Mouse (Mus musculus) neutrophil, adult 65 days (primary cell): ENCODE results near the gene Shd. TPM values are rescaled to one million over a fixed set of nuclear protein-coding genes. Genes with fewer than 3 reads are reported as not detected.

Experiments used
- total RNA-seq: library from RNA; stranded (reverse); gene quantifications from 2 replicates; pipeline ENCODE4 v1.2.4, GENCODE M21; 2023

Gene Shd
- total RNA-seq: 1.9 and 3.7 TPM in 2 replicates

GRCm38 (mm10) chr17:55969966-55970891 is at the start of gene Shd:
Shd (plus strand) TSS chr17:55970467.

GRCm38 (mm10) chr17:55949400-55949799 is 20.9 kb upstream of the Shd start, which contains the start of gene Zfp119b:
Zfp119b (minus strand) TSS chr17:55949500.

GRCm38 (mm10) chr17:55952447-55953027 is 17.7 kb upstream of the Shd start, which contains the start of gene Ebi3:
Ebi3 (plus strand) TSS chr17:55952640.

GRCm38 (mm10) chr17:55958918-55959728 is 11.1 kb upstream of the Shd start, which contains the start of gene Yju2:
Yju2 (plus strand) TSS chr17:55959099.

GRCm38 (mm10) chr17:55986030-55986961 is 16.0 kb downstream of the Shd start, which contains the start of gene Fsd1:
Fsd1 (plus strand) TSS chr17:55986509.

GRCm38 (mm10) chr17:56005415-56006061 is 35.3 kb downstream of the Shd start, which contains the start of the genes Stap2 and Mpnd:
Stap2 (minus strand) TSS chr17:56005584.
Mpnd (plus strand) TSS chr17:56005711.

Other genes with a start within 250 kb of the Shd start
- 6.1 and 8.5 TPM in 2 replicates for gene Adgre4, start 220.5 kb upstream of the Shd start, total RNA-seq
- 3.7 and 5.1 TPM in 2 replicates for gene Zfp119a, start 91.5 kb upstream of the Shd start, total RNA-seq
- 6.5 and 7.2 TPM in 2 replicates for gene Zfp959, start 78.4 kb upstream of the Shd start, total RNA-seq
- gene Zfp119b, start 21.0 kb upstream of the Shd start, total RNA-seq: 5.1 and 5.3 TPM in 2 replicates
- gene Ebi3, start 17.8 kb upstream of the Shd start, total RNA-seq: 161 and 166 TPM in 2 replicates
- 26.9 and 29.0 TPM in 2 replicates for gene Yju2, start 11.4 kb upstream of the Shd start, total RNA-seq
- gene Fsd1, start 16.0 kb downstream of the Shd start, total RNA-seq: not detected in 2 replicates
- 1.1 and 2.1 TPM in 2 replicates for gene Stap2, start 35.1 kb downstream of the Shd start, total RNA-seq
- gene Mpnd, start 35.2 kb downstream of the Shd start, total RNA-seq: 29.5 and 35.2 TPM in 2 replicates
- gene Sh3gl1, start 66.2 kb downstream of the Shd start, total RNA-seq: 56.4 and 58.3 TPM in 2 replicates
- 15.4 and 20.6 TPM in 2 replicates for gene Chaf1a, start 70.0 kb downstream of the Shd start, total RNA-seq
- gene Ubxn6, start 104.6 kb downstream of the Shd start, total RNA-seq: 34.6 and 43.8 TPM in 2 replicates
- gene Hdgfl2, start 109.2 kb downstream of the Shd start, total RNA-seq: 39.1 and 57.9 TPM in 2 replicates
- gene Plin4, start 139.3 kb downstream of the Shd start, total RNA-seq: 0.27 and 0.44 TPM in 2 replicates
- 0.60 and 0.84 TPM in 2 replicates for gene Plin5, start 147.1 kb downstream of the Shd start, total RNA-seq
- 220 and 249 TPM in 2 replicates for gene Lrg1, start 151.5 kb downstream of the Shd start, total RNA-seq
- gene Sema6b, start 169.9 kb downstream of the Shd start, total RNA-seq: 4.8 and 5.1 TPM in 2 replicates
- gene Tnfaip8l1, start 192.0 kb downstream of the Shd start, total RNA-seq: 0.76 and 1.0 TPM in 2 replicates
- gene Mydgf, start 213.5 kb downstream of the Shd start, total RNA-seq: 27.1 and 28.7 TPM in 2 replicates
- gene Dpp9, start 248.4 kb downstream of the Shd start, total RNA-seq: 27.9 and 33.7 TPM in 2 replicates